In the genomic region with DNA sequence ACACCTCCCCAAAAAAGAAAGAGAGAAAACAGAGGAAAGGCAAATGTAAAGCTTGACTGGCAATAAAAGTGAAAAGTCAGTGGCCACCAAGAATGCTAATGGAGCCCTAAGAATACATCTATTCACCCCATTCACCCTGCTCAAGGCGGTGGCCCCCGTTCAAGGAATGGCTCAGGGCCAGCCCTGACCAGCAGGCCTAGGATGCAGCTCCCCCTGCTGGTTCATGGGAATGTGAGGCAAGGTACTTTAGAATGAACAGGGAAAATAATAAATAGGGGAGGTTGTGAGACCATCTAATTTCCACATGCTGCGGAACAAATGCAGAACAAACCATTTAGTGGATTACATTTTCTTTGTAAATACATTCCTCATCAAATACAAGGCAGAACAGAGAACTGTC, we compare ENCODE assay signal across 8 mouse cellular contexts. TPM values are rescaled to one million over a fixed set of nuclear protein-coding genes. Genes with fewer than 3 reads are reported as not detected.
DNase-seq lines count a peak whose midpoint lies in the region; ATAC-seq and TF ChIP-seq lines count a peak whose summit lies in the region.

No protein-coding gene starts in this region.

- H3K9ac ChIP-seq in forebrain, embryonic 11.5 days (ENCODE audit: low read length), result no peak overlapping the region
- no peak overlapping the region for H3K9ac ChIP-seq in forebrain, embryonic 15.5 days (replicated peaks)
- H3K9ac ChIP-seq in heart, embryonic 16.5 days (ENCODE audit: low read length), result no peak overlapping the region

- H3K9me3 ChIP-seq in forebrain, embryonic 11.5 days (ENCODE audit: control insufficient read depth, low read length), result no peaks in the 10 kb centered on the region
- no peaks in the 10 kb centered on the region for H3K9me3 ChIP-seq in forebrain, embryonic 15.5 days
- H3K9me3 ChIP-seq in G1E (replicated peaks), result no peaks in the 10 kb centered on the region
- H3K9me3 ChIP-seq in heart, embryonic 16.5 days (replicated peaks; ENCODE audit: control insufficient read depth, low read length), result no peaks in the 10 kb centered on the region

- no peak overlapping the region for H3K4me3 ChIP-seq in forebrain, embryonic 11.5 days (ENCODE audit: low read depth, low read length)
- H3K4me3 ChIP-seq in forebrain, embryonic 15.5 days, result no peak overlapping the region
- H3K4me3 ChIP-seq in G1E (ENCODE audit: low read depth, low read length), result no peak overlapping the region
- H3K4me3 ChIP-seq in heart, embryonic 16.5 days (ENCODE audit: low read length), result no peak overlapping the region

- H3K27ac ChIP-seq in forebrain, embryonic 11.5 days (ENCODE audit: low read depth, low read length), result no peak overlapping the region
- no peak overlapping the region for H3K27ac ChIP-seq in forebrain, embryonic 15.5 days (replicated peaks)
- H3K27ac ChIP-seq in heart, embryonic 16.5 days (ENCODE audit: low read length), result peak overlapping the region; percentile 91

- peak; percentile 61; the same call in 1 of the 2 replicates for ATAC-seq in forebrain, embryonic 11.5 days (replicated peaks; ENCODE audit: low FRiP score)
- ATAC-seq in forebrain, embryonic 15.5 days (replicated peaks), result no peak
- ATAC-seq in G1E (ENCODE audit: extremely low read depth, insufficient number of reproducible peaks, low FRiP score, poor library complexity, severe bottlenecking), result peak; percentile 28; the same call in 1 of the 2 replicates
- ATAC-seq in heart, embryonic 16.5 days (replicated peaks; ENCODE audit: extremely low read depth, insufficient read depth, low FRiP score), result no peak

- DNase-seq in forebrain, embryonic 11.5 days (ENCODE audit: low spot score), result peak; percentile 78
- peak; percentile 44 for DNase-seq in G1E (ENCODE audit: low spot score)
- DNase-seq in cerebellum, postnatal 25 days, result peak; percentile 70 to 84
- DNase-seq in kidney, postnatal 4 days, result peak; percentile 79 to 85
- peak; percentile 80 for DNase-seq in lung, postnatal 36 days
- peak; percentile 17 to 24 for DNase-seq in spleen, postnatal 36 days (ENCODE audit: low spot score in 2 of 2)

- no peak overlapping the region for H3K4me2 ChIP-seq in forebrain, embryonic 11.5 days (ENCODE audit: low read depth, low read length, severe bottlenecking)
- no peak overlapping the region for H3K4me2 ChIP-seq in forebrain, embryonic 15.5 days (replicated peaks)
- H3K4me2 ChIP-seq in heart, embryonic 16.5 days (ENCODE audit: low read depth, low read length), result no peak overlapping the region

- H3K36me3 ChIP-seq in forebrain, embryonic 11.5 days (ENCODE audit: control insufficient read depth, insufficient read depth, low read length), result peaks cover 23% of the 10 kb centered on the region; the same call in 1 of the 2 replicates
- peaks cover 90% of the 10 kb centered on the region for H3K36me3 ChIP-seq in forebrain, embryonic 15.5 days
- H3K36me3 ChIP-seq in G1E (replicated peaks), result peaks cover 99% of the 10 kb centered on the region
- H3K36me3 ChIP-seq in heart, embryonic 16.5 days (ENCODE audit: control insufficient read depth, insufficient read depth), result peaks cover 50% of the 10 kb centered on the region

- H3K27me3 ChIP-seq in forebrain, embryonic 11.5 days (ENCODE audit: control insufficient read depth, insufficient read depth, low read length), result no peaks in the 10 kb centered on the region
- H3K27me3 ChIP-seq in forebrain, embryonic 15.5 days, result no peaks in the 10 kb centered on the region
- H3K27me3 ChIP-seq in G1E (ENCODE audit: insufficient read depth, low read length), result no peaks in the 10 kb centered on the region
- H3K27me3 ChIP-seq in heart, embryonic 16.5 days (ENCODE audit: control insufficient read depth, insufficient read depth, low read length), result no peaks in the 10 kb centered on the region

- TF ChIP-seq CTCF in G1E (IDR thresholded peaks at IDR 0.05; ENCODE audit: low read depth, low read length), result peak; percentile 57

- H3K4me1 ChIP-seq in forebrain, embryonic 11.5 days (replicated peaks; ENCODE audit: control insufficient read depth, insufficient read depth, low read length), result no peaks in the 10 kb centered on the region
- no peaks in the 10 kb centered on the region for H3K4me1 ChIP-seq in forebrain, embryonic 15.5 days
- H3K4me1 ChIP-seq in G1E (ENCODE audit: insufficient read depth, low read depth, low read length), result no peaks in the 10 kb centered on the region
- peaks cover 28% of the 10 kb centered on the region for H3K4me1 ChIP-seq in heart, embryonic 16.5 days (ENCODE audit: control insufficient read depth, insufficient read depth, low read length)

- WGBS in forebrain, embryonic 11.5 days, result 57% methylated on average over 3 of the region's 3 CpGs
- WGBS in forebrain, embryonic 15.5 days, result 24% methylated on average over 3 of the region's 3 CpGs
- 46% methylated on average over 3 of the region's 3 CpGs for WGBS in heart, embryonic 16.5 days

RNA-seq across cellular contexts. Expression of a gene that starts 20.4 kb away (rescaled TPM):
- 0.13 and 0.23 TPM in 2 replicates for polyA plus RNA-seq in forebrain, embryonic 11.5 days (2014; fragmentation: Nextera tagmentation; extraction: Ambion mirVana)
- polyA plus RNA-seq in forebrain, embryonic 15.5 days (2015; fragmentation: Nextera tagmentation; extraction: Ambion mirVana), result 0.17 and 0.20 TPM in 2 replicates
- total RNA-seq in G1E (2014; fragmentation: Nextera tagmentation) (0.29 and 0.68 TPM in 2 replicates), G1E (2017) (0.23 and 0.38 TPM in 2 replicates)
- polyA plus RNA-seq in G1E (2012), result 0.02 TPM in 1 of 2 replicates, not detected in the other
- 0.20 and 0.85 TPM in 2 replicates for polyA plus RNA-seq in heart, embryonic 16.5 days (2015; fragmentation: Nextera tagmentation; extraction: Ambion mirVana)

RNA-seq across cellular contexts. Expression of a gene that starts 43.1 kb away (rescaled TPM):
- 26.8 and 30.2 TPM in 2 replicates for polyA plus RNA-seq in forebrain, embryonic 11.5 days (2014; fragmentation: Nextera tagmentation; extraction: Ambion mirVana)
- polyA plus RNA-seq in forebrain, embryonic 15.5 days (2015; fragmentation: Nextera tagmentation; extraction: Ambion mirVana), result 5.6 and 5.8 TPM in 2 replicates
- total RNA-seq in G1E (2014; fragmentation: Nextera tagmentation), result 3.3 and 4.4 TPM in 2 replicates
- total RNA-seq in G1E (2017), result 0.16 and 0.17 TPM in 2 replicates
- 4.2 and 4.4 TPM in 2 replicates for polyA plus RNA-seq in G1E (2012)
- 8.6 and 8.9 TPM in 2 replicates for polyA plus RNA-seq in heart, embryonic 16.5 days (2015; fragmentation: Nextera tagmentation; extraction: Ambion mirVana)

Comparison
In these comparisons a context has a peak if more than half of its experiments do, and no peak if none do; other contexts are left out.
1. ATAC-seq: peak in forebrain, embryonic 11.5 days (single experiment) and G1E (single experiment); none in forebrain, embryonic 15.5 days (single experiment) and heart, embryonic 16.5 days (single experiment).
2. DNase-seq: peak in every context shown above with its lines; median percentile 82 in kidney, postnatal 4 days; 80 in lung, postnatal 36 days; 78 in forebrain, embryonic 11.5 days; 77 in cerebellum, postnatal 25 days; 44 in G1E; 20 in spleen, postnatal 36 days.